Mouse (Mus musculus) telencephalon, adult 2 months (tissue): ENCODE measurements at regions not wholly inside any gene's neighbourhood (a gene's known extent, or its start where the extent isn't known, plus 50 kb on each side); places are given as distances from the start of the nearest gene placed in this dataset.

Experiments used
- DNase-seq: peaks from one replicate; pipeline ENCODE4 v3.0.0-alpha.2; 2011; ENCODE audit warnings: low read depth, low spot score

GRCm38 (mm10) chr6:76825953-76826352 lies 328.4 kb upstream of the Gm9008 start:
- no peak for DNase-seq

- no peak for DNase-seq
Measured at GRCm38 (mm10) chr6:76802969-76803368, 305.4 kb upstream of the Gm9008 start.

GRCm38 (mm10) chr6:76780168-76780567 lies 282.6 kb upstream of the Gm9008 start:
- DNase-seq, result no peak

- no peak for DNase-seq
Measured at GRCm38 (mm10) chr6:76778201-76778600, 280.6 kb upstream of the Gm9008 start.

- DNase-seq, result no peak
Measured at GRCm38 (mm10) chr6:76777080-76777479, 279.5 kb upstream of the Gm9008 start.

- no peak for DNase-seq
Measured at GRCm38 (mm10) chr6:76763852-76764251, 266.3 kb upstream of the Gm9008 start.

- peak; percentile 47 for DNase-seq
Measured at GRCm38 (mm10) chr6:76754867-76755266, 257.3 kb upstream of the Gm9008 start.
